Mouse (Mus musculus) gastrocnemius, adult 18-20 months (tissue): ENCODE results near the gene Gba. TPM values are rescaled to one million over a fixed set of nuclear protein-coding genes. Genes with fewer than 3 reads are reported as not detected.
"Not testable (repeated sequence)": the region's sequence is repeated elsewhere in the genome, so short reads cannot be mapped to it uniquely, and the experiment has no call there.

ENCODE experiments used
- DNase-seq: peaks from one replicate; pipeline ENCODE4 v3.0.0; 2021; ENCODE audit warnings: low spot score
- total RNA-seq, 2 experiments: library from RNA; stranded (reverse); gene quantifications; 2 replicates each; pipeline ENCODE4 v1.2.3; 2021

Gba gene
- total RNA-seq, 2 experiments from 2014 or later, result 15.5 to 17.8 TPM

DNA sequence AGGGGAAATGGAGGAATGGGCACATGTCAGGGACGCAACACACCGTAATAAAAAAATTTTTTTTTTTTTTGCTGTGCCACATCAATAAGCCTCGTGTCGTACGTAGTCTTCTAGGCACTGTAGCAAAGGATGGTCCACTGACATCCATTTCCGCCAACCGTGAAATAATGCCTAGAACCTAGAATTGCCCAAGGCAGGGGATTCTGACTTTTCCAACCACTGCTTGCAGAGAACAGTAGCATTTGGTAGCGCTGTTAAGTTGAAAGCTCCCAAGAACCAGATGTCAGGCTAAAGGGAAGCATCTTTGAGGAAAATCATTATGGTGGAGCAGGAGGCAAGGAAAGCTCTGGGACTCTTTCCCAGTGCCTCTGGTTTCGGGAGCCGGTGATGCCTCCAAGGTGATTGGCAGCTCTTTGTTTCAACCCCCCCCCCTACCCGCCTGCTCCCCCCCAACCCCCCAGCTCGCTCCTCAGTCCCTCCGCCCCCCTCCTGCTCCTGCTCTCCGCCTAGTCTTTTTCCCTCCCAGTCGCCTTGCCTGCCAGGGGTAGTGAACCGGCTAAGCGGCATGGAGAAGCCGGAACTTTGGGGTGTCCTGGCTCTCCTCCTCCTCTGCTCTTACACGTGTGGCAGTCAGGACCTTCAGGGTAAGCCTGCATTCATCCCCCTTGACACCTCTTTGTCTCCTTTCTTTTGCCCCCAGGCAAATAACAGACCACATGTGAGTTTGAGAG lies 12.1 kb downstream of the Gba start, which contains the start of gene Thbs3:
Gene Thbs3, plus strand, starts transcription at position 500 of the 731 bp plus-strand sequence.
- no peak for DNase-seq

DNA sequence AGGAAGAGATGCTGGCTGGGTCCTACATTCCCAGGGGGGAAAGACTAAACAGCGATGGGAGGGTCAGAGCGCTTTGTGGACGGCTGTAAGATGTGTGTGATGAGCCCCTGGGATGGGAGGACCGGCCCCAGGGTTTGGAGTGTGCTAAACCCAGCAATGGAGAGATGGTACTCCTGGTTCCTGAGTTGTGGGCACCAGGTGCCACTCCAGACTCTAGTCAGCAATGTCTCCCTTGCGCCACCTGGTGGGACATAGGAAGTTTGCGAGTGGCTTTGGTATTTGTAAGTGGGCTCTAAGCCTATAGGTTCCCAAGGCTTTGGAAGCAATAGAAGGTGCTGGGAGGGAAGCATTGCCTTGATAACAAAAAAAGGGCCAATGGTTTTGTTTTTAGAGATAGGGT lies 13.1 kb downstream of the Gba start:
- DNase-seq, result peak; percentile 84

DNA sequence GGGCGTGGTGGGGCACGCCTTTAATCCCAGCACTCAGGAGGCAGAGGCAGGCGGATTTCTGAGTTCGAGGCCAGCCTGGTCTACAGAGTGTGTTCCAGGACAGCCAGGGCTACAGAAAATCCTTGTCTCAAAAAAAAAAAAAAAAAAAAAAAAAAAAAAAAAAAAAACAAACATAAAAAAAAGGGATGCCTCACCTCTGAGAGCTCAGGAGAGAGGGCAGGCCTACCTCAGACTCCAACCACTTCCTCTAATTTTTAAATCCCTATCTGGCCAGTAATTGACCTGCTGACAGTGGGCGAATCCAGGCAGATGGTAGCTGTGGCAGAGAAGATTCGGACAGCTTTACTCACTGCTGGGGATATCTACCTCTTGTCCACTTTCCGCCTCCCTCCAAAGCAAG lies 13.7 kb downstream of the Gba start:
- not testable (repeated sequence) for DNase-seq

DNA sequence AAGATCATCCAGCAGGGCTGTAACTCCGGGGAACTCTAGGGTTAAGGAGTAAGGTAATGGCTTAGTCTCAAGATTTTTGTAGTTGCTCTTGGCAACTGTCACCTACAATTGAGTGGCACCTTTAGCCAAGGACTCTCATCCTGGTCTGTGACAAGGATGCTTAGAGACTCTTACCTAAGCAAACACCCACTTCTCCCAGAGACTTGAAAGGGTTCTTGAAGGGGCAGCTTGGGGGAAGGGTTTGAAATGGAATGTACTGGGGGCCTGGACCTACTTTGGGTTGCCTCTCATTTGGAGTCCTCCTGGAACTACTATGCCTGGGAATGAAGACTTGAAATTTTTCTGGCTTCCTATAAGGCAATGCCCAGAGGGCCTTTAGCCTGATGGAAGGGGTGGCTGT lies 15.5 kb downstream of the Gba start:
- DNase-seq, result no peak

DNA sequence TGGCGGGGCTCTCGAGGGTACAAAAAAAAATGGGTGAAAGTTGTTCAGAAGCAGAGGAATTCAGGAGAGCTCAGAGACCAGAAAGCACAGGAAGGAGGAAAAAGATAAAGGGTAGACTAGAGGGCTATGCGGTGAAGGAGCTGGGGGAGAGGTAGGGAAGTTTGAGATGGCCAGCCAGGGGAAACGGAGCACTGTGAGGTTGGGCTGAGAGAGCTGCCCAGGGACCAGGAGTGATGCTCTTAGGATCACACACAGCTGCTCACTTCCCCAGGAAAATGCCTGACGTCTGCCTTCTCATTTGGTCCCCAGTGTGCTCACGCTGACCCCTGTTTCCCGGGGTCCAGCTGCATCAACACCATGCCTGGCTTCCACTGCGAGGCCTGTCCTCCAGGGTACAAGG lies 16.8 kb downstream of the Gba start:
- no peak for DNase-seq

DNA sequence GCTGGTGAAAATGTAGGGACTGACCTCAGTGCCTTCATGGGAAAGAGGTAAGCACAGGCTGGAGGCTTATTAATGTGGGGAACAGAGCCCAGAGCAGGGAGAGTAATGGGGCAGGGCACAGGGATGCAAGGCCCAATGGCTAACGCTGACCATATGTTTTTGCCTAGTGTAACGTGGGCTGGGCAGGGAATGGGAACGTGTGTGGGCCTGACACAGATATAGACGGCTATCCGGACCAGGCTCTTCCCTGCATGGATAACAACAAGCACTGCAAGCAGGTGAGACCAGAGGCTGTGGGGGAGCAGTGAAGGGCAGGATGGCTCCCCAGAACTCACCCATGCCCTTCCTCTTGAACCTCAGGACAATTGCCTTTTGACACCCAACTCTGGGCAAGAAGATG lies 18.4 kb downstream of the Gba start:
- DNase-seq, result no peak

DNA sequence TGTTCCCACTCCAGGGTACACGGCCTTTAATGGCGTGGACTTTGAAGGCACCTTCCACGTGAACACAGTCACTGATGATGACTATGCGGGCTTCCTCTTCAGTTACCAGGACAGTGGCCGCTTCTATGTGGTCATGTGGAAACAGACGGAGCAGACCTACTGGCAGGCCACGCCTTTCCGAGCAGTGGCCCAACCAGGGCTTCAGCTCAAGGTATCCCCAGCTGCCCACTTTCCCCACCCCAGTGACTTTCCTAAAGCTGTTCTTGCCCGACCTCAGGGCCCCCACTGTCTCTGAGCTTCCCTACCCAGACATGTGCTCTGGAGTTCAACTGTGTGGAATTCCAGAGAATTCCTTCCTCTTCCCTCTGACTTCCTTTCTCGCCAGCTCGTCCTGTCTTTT lies 22.1 kb downstream of the Gba start:
- no peak for DNase-seq

DNA sequence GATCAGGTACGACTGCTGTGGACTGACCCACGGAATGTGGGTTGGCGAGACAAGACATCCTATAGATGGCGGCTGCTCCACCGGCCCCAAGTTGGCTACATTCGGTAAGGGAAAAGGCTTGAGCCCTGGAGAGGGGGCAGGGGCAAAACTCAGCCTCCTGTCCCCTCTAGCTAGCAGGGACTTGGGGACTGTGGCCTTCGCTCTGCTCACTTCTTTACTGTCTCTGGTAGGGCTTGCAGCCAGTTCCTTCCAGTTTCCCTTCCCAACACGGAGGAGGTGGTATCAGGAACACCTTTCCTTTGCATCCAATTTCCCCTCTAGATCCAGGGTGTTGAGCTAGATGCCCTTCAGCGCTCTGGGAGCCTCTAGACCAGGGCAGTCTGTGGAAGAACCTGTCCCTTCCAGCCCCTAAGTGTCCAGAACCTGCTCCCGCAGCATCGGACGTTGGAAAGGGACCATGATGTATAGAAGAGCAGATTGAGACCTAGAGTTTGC lies 22.6 kb downstream of the Gba start:
- DNase-seq, result no peak

DNA sequence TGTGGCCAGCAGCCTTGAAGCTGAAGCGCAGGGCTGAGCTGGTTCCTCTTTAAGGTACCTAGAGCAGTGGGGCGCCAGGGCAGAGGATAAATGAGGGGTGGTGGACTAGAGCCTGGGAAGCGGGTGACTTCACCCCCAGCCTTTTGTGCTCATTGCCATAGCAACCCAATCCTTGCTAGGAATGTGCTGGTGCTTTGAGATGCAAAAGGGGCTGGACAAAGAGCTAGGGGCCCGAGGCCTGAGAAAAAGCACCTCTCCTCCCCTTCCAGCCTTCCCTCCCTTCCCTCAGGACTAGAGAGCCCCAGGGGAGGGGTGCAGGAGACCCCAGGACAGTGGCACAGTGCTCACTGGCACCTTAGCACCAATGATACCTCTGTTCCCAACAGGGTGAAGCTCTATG lies 23.2 kb downstream of the Gba start:
- DNase-seq, result no peak

DNA sequence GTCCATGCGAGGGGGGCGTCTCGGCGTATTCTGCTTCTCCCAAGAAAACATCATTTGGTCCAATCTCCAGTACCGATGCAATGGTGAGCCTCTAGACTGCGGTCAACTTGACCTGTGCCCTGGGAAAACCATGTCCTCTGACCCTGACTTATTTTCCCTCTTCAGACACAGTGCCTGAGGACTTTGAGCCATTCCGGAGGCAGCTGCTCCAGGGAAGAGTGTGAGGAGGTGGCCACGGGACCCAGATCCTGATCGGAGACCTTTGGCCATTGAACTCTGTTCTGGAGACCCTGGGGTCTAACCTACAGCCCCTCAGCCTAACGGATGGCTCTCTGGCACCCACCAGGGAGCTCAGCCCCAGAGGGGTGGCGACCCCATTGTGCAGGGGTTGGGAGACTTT lies 23.6 kb downstream of the Gba start:
- no peak for DNase-seq

DNA sequence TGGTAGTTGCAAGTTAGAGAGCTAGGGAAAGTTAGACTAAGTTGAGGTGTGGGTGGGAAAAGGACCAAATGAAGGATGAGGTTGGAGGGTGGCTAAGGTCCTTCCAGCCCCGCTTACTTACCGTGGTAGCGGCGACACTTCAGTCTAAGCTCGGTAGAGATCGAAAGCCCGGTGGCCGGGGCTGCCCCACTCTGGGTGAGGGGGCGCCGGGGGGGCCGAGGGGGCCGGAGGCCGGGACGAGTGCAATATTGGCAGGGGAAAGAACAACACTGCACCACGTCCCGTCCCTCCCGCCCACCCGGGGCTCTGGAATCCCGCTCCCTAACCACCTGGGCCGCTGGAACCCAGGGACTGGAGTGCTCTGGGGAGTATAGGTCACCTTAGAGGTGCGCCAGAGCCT lies 24.2 kb downstream of the Gba start, which contains the start of gene Mtx1:
Gene Mtx1, minus strand, starts transcription at position 189 of the 400 bp plus-strand sequence.
- DNase-seq, result no peak

DNA sequence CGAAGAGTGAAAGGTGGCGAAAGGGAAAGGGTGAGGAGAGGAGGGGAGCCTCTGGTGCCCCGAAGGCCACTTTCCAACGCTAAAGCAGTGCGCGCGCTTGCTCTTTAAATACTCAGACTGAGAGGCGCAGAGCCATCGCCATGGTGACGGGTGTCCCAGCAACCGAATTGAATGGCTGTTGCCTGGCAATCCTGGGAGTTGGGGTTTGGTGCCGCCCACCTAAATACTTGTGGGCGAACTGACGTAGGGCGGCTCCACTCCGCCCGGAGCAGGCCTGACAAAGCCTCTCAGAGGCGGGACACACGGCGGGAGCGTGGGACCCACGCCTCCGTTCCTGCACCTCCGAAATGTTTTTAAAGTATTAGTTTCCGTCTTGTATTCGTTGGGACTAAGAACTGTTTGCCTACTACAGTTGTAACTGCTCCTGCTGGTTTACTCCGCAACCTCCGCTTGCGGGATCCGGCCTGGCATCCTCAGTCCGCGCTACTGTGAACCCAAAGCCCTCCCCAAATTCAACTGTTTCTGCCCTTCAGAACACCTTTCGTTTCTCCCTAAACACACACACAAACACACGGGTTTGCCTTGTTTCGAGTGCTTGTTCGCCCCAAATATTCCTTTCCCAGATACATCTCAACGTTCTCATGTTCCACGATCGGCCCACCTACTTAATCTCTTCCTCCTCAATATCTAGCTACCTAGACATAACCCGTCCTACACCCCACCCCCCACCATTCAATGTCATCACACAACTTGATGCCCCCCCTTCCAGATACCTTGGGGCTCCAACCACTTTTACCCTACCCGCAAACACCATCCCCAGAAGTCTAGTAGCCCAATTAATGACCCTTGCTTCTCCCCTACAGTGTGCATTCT lies 24.8 kb downstream of the Gba start:
- peak; percentile 53 for DNase-seq

DNA sequence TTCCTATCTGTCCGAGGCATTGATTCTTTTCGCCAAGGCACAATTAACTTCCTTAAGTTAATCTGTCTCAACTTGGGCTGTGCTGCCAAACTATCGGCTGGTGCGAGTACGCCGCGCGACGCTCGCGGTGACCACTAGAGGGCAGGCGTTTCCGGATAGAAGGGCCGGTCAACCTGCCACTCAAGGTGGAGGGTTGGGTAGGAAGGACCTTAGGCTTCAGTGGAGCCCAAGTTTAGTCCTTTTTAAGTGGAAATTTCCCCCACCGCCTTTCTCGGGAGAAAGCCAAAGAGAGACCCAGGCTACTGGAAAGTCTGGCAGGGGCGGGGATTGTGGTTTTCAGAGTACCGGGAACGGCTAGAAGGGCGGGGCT lies 25.4 kb downstream of the Gba start:
- peak; percentile 89 for DNase-seq

DNA sequence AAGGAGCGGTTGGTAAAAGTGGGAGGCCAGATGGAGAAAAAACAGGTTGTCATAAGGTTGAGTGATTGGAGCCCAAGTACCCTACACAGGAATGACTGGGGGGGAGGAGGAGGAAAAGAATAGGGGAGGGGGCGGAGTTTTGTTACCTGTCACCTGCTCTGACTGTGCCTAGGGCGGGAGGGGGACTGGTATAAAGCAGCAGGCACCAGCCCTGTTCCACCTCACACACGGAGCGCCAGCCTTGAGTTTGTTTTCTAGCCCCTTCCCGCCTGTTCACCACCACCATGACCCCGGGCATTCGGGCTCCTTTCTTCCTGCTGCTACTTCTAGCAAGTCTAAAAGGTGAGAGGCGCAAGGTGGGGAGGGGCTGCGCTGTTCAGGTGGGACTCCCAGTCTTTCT lies 26.1 kb downstream of the Gba start, which contains the start of gene Muc1:
Gene Muc1, plus strand, starts transcription at position 222 of the 400 bp plus-strand sequence.
- no peak for DNase-seq

DNA sequence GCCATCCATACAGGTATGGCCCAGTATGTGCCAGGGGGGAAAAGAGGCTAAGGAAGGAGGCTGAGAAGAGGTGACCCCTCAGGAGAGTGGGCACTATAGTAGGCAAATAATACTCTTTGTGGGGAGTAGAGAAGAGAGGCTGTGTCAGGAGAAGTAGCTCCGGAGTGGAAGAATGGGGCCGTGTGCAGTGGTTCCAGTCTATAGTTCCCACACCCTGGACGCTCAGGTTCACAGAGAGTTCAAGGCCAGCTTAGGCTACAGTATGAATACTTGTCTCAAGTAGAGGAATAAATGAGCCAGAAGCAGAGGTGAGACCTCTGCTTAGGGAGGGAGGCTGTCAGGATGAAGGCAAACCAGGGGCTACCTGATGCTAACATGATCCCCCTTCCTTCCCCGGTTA lies 26.5 kb downstream of the Gba start:
- DNase-seq, result no peak

DNA sequence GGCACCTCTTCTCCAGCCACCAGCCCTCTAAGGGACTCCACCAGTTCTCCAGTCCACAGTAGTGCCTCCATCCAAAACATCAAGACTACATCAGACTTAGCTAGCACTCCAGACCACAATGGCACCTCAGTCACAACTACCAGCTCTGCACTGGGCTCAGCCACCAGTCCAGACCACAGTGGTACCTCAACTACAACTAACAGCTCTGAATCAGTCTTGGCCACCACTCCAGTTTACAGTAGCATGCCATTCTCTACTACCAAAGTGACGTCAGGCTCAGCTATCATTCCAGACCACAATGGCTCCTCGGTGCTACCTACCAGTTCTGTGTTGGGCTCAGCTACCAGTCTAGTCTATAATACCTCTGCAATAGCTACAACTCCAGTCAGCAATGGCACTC lies 27.8 kb downstream of the Gba start:
- no peak for DNase-seq

DNA sequence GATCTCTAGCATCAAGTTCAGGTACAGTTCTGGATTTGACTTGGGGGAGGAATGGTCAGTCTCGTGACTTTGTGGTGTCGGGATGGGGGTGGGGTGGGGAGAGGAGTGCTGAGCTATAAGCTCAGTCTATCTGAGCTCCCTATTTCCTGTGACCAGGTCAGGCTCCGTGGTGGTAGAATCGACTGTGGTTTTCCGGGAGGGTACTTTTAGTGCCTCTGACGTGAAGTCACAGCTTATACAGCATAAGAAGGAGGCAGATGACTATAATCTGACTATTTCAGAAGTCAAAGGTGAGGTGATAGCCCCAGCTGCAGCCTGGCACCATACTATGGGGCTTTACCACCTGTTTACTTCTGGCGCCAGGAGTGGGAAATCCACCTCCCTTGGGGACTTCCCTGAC lies 28.6 kb downstream of the Gba start:
- DNase-seq, result no peak

DNA sequence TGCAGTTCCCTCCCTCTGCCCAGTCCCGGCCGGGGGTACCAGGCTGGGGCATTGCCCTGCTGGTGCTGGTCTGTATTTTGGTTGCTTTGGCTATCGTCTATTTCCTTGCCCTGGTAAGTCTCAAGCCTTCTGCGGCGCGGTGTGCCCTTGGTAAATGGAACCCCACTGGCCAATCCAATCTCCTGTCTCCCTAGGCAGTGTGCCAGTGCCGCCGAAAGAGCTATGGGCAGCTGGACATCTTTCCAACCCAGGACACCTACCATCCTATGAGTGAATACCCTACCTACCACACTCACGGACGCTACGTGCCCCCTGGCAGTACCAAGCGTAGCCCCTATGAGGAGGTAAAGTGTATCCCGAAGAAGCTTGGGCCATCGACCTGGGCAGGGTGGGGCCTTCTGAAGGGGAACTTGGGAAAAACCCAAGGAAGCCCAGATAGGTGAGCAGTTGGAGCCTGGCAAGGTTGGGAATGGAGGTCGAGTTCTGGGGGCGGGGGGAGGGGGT lies 29.1 kb downstream of the Gba start:
- DNase-seq, result no peak

DNA sequence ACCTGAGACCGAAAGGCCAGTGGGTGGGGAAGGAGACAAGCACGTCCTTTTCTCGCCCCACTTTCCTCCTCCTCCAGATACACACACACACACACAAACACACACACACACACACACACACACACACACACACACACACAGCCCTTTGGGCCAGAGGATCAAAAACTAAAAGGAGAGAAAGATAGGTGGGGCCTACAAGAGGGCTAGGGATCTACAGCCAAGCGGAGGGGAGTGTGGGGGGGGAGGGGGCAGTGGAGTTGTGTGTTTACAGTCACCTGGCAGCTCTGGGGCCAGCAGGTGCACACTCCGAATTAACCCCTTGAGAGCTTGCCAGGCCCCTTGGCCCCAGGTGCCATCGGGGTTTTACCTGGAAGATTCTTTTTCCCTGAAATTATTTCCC lies 29.9 kb downstream of the Gba start:
- DNase-seq, result no peak

DNA sequence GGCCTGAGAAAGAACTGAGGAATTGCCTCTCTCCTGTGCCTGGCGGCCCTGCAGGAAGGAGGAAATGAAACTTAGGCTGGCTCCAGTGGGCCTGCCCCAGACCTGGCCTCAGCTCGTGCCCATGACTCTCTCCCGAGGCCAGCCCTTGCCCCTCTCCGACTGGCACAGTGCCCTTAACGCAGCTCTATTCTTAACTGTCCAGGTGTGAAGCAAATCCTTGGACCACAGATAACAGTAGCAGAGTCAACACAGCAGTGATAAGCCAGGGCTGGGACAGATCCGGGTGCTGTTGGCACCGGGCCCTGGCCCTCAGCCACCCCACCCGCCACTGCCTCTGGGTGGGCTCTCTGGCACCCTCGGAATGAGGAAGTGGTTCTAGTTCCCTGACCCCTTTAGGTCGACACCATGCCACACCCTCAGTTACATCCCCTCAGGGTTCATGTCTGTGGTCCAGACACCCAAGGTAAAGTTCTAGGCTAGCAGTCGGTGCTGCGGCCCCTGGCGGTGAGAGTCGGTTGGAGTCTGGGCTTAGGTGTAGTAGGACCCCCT lies 30.9 kb downstream of the Gba start:
- DNase-seq, result no peak

DNA sequence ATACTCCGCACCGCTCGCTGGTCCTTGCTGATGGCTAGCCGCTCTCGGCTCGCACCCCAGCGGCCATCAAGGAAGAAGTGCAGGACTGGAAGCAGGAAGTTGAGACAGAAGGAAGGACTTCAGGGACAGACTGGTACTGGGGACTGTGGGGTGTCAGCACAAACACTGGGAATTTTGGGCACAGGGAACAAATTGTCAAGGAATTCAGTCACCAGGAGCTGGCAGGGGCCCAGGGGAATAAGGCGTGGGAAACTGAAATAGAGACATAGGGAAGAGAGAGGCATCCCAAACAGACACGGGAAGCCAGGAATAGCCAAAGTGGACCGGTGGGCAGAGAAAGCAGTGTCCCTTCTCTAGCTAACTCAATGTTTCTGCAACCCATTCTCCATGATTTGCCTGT lies 33.8 kb downstream of the Gba start:
- no peak for DNase-seq

DNA sequence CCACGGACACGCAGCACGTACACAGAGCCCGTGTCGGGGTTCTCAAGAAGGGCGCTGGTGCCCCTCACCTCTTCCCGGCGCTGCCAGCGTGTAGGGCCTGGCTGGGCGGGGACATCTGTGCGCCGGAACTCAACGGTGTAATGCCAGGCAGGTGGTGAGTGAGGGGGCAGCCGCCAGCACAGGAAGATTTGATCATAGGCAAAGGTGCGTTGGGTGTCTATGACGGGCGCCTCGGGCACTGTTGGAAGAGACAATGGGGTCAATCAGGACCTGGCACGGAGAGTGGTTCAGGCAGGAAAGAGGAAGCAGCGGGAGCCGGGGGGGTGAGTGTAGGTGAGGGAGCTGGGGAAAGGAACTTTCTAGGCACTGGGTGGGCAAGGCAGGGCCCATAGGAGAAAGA lies 35.0 kb downstream of the Gba start:
- DNase-seq, result no peak
